Mouse (Mus musculus): ENCODE results near the gene Lmbr1. TPM values are rescaled to one million over a fixed set of nuclear protein-coding genes. Genes with fewer than 3 reads are reported as not detected.
A peak's percentile ranks its signal among the peaks of the same experiment; 100 is the strongest.

Lmbr1 gene
- polyA plus RNA-seq, 1 experiment from 2014 or later: 15.5 TPM

GRCm38 (mm10) chr5:29380091-29380490 is 1.9 kb upstream of the Lmbr1 start:
- no peak for ATAC-seq
- H3K27me3 ChIP-seq: no peaks in the 10 kb centered on the region
- POLR2A ChIA-PET: no interaction called here
- CTCF ChIA-PET: interaction anchor here (3.3 kb wide), 1 partner anchor 9 kb away, joined by 18 read pairs; no protein-coding TSS in a partner anchor
- DNase-seq (ENCODE audit: low read depth, low spot score): no peak
- in situ Hi-C loops (cut with MboI; ENCODE audit: low pct_unique_long_range_greater_than_20kb): loop anchor here (25.0 kb wide), 1 partner anchor 707 kb away; no protein-coding TSS in a partner anchor
- no peak for TF ChIP-seq CTCF (IDR thresholded peaks at IDR 0.05)

GRCm38 (mm10) chr5:29377590-29378297 is 446 bp downstream of the Lmbr1 start:
- ATAC-seq (peak; percentile 71), DNase-seq (ENCODE audit: low read depth, low spot score) (no peak)
- H3K27me3 ChIP-seq: no peaks in the 10 kb centered on the region
- POLR2A ChIA-PET: interaction anchor here (1.1 to 2.2 kb wide), 2 partner anchors 11 to 192 kb away, joined by 3 to 12 read pairs; partner anchors contain the start of gene Ube3c
- CTCF ChIA-PET: interaction anchor here (1.4 to 3.3 kb wide), 2 partner anchors 11 to 396 kb away, joined by 3 to 18 read pairs; no protein-coding TSS in a partner anchor
- no peak for TF ChIP-seq CTCF (IDR thresholded peaks at IDR 0.05)
- in situ Hi-C loops (cut with MboI; ENCODE audit: low pct_unique_long_range_greater_than_20kb): loop anchor here (25.0 kb wide), 1 partner anchor 710 kb away; no protein-coding TSS in a partner anchor

GRCm38 (mm10) chr5:29363511-29363910 is 14.7 kb downstream of the Lmbr1 start:
- in situ Hi-C loops (cut with MboI; ENCODE audit: low pct_unique_long_range_greater_than_20kb): no loop called here
- no peak for DNase-seq (ENCODE audit: low read depth, low spot score)
- no peak for ATAC-seq
- no peak for TF ChIP-seq CTCF (IDR thresholded peaks at IDR 0.05)
- POLR2A ChIA-PET: no interaction called here
- CTCF ChIA-PET: no interaction called here
- no peaks in the 10 kb centered on the region for H3K27me3 ChIP-seq

- DNase-seq (ENCODE audit: low read depth, low spot score): no peak
- in situ Hi-C loops (cut with MboI; ENCODE audit: low pct_unique_long_range_greater_than_20kb): no loop called here
These were observed 42.4 kb downstream of the Lmbr1 start for GRCm38 (mm10) chr5:29335836-29336235.

GRCm38 (mm10) chr5:29322503-29322902 is 55.7 kb downstream of the Lmbr1 start:
- TF ChIP-seq CTCF (IDR thresholded peaks at IDR 0.05): no peak
- no peak for DNase-seq (ENCODE audit: low read depth, low spot score)
- in situ Hi-C loops (cut with MboI; ENCODE audit: low pct_unique_long_range_greater_than_20kb): no loop called here
- ChIA-PET CTCF (interaction anchor here (1.3 to 1.7 kb wide), 3 partner anchors 12 to 51 kb away, joined by 3 to 4 read pairs (median 3); no protein-coding TSS in a partner anchor), POLR2A (no interaction called here)
- no peaks in the 10 kb centered on the region for H3K27me3 ChIP-seq
- no peak for ATAC-seq

More at GRCm38 (mm10) chr5:29335836-29336235, 42.4 kb downstream of the Lmbr1 start:
- CTCF ChIA-PET: interaction anchor here (0.6 kb wide), 1 partner anchor 55 kb away, joined by 3 read pairs; no protein-coding TSS in a partner anchor
- no peak for ATAC-seq
- peak; percentile 70 for TF ChIP-seq CTCF (IDR thresholded peaks at IDR 0.05)
- POLR2A ChIA-PET: no interaction called here
- H3K27me3 ChIP-seq: no peaks in the 10 kb centered on the region

- in situ Hi-C loops (cut with MboI; ENCODE audit: low pct_unique_long_range_greater_than_20kb): no loop called here
- ChIA-PET POLR2A (no interaction called here), CTCF (no interaction called here)
- no peaks in the 10 kb centered on the region for H3K27me3 ChIP-seq
- TF ChIP-seq CTCF (IDR thresholded peaks at IDR 0.05): no peak
- no peak for ATAC-seq
- DNase-seq (ENCODE audit: low read depth, low spot score): no peak
These were observed 69.0 kb downstream of the Lmbr1 start for GRCm38 (mm10) chr5:29309191-29309590.

GRCm38 (mm10) chr5:29293194-29293593 is 85.0 kb downstream of the Lmbr1 start:
- no peaks in the 10 kb centered on the region for H3K27me3 ChIP-seq
- in situ Hi-C loops (cut with MboI; ENCODE audit: low pct_unique_long_range_greater_than_20kb): loop anchor here (5.0 kb wide), 1 partner anchor 841 kb away; no protein-coding TSS in a partner anchor
- ATAC-seq (no peak), DNase-seq (ENCODE audit: low read depth, low spot score) (no peak)
- POLR2A ChIA-PET: no interaction called here
- CTCF ChIA-PET: interaction anchor here (1.3 kb wide), 1 partner anchor 11 kb away, joined by 3 read pairs; no protein-coding TSS in a partner anchor
- TF ChIP-seq CTCF (IDR thresholded peaks at IDR 0.05): peak; percentile 97

- ChIA-PET POLR2A (no interaction called here), CTCF (interaction anchor here (1.4 to 2.5 kb wide), 3 partner anchors 12 to 862 kb away, joined by 3 to 14 read pairs (median 10); no protein-coding TSS in a partner anchor)
- in situ Hi-C loops (cut with MboI; ENCODE audit: low pct_unique_long_range_greater_than_20kb): loop anchor here (5.0 kb wide), 1 partner anchor 838 kb away; no protein-coding TSS in a partner anchor
- no peak for ATAC-seq
- no peak for TF ChIP-seq CTCF (IDR thresholded peaks at IDR 0.05)
- no peak for DNase-seq (ENCODE audit: low read depth, low spot score)
- no peaks in the 10 kb centered on the region for H3K27me3 ChIP-seq
These were observed 88.1 kb downstream of the Lmbr1 start for GRCm38 (mm10) chr5:29290110-29290509.

GRCm38 (mm10) chr5:29289703-29290102 is 88.5 kb downstream of the Lmbr1 start:
- CTCF ChIA-PET: interaction anchor here (1.4 to 2.5 kb wide), 3 partner anchors 11 to 862 kb away, joined by 3 to 14 read pairs (median 10); no protein-coding TSS in a partner anchor
- in situ Hi-C loops (cut with MboI; ENCODE audit: low pct_unique_long_range_greater_than_20kb): loop anchor here (5.0 kb wide), 1 partner anchor 837 kb away; no protein-coding TSS in a partner anchor
- POLR2A ChIA-PET: no interaction called here
- no peak for ATAC-seq
- no peak for DNase-seq (ENCODE audit: low read depth, low spot score)
- no peak for TF ChIP-seq CTCF (IDR thresholded peaks at IDR 0.05)
- H3K27me3 ChIP-seq: no peaks in the 10 kb centered on the region

GRCm38 (mm10) chr5:29281081-29281480 is 97.1 kb downstream of the Lmbr1 start:
- no peak for TF ChIP-seq CTCF (IDR thresholded peaks at IDR 0.05)
- H3K27me3 ChIP-seq: no peaks in the 10 kb centered on the region
- in situ Hi-C loops (cut with MboI; ENCODE audit: low pct_unique_long_range_greater_than_20kb): no loop called here
- CTCF ChIA-PET: interaction anchor here (0.6 kb wide), 1 partner anchor 55 kb away, joined by 3 read pairs; no protein-coding TSS in a partner anchor
- POLR2A ChIA-PET: no interaction called here
- DNase-seq (ENCODE audit: low read depth, low spot score) (no peak), ATAC-seq (no peak)

- no peaks in the 10 kb centered on the region for H3K27me3 ChIP-seq
- in situ Hi-C loops (cut with MboI; ENCODE audit: low pct_unique_long_range_greater_than_20kb): loop anchor here (5.0 kb wide), 1 partner anchor 242 kb away; no protein-coding TSS in a partner anchor
- ATAC-seq: no peak
- ChIA-PET CTCF (interaction anchor here (1.1 to 1.3 kb wide), 2 partner anchors 15 to 823 kb away, joined by 3 to 4 read pairs; no protein-coding TSS in a partner anchor), POLR2A (no interaction called here)
- no peak for DNase-seq (ENCODE audit: low read depth, low spot score)
- TF ChIP-seq CTCF (IDR thresholded peaks at IDR 0.05): peak; percentile 62
These were observed 103.4 kb downstream of the Lmbr1 start for GRCm38 (mm10) chr5:29274746-29275145.
